Mouse (Mus musculus): ENCODE data around the gene Fam43b. TPM values are rescaled to one million over a fixed set of nuclear protein-coding genes. Genes with fewer than 3 reads are reported as not detected.

The Fam43b gene
- polyA plus RNA-seq, 1 experiment from 2014 or later: 0.06 TPM

GRCm38 (mm10) chr4:138383789-138384188 lies 12.5 kb downstream of the Fam43b start:
- Histone ChIP-seq H3K27me3 (replicated peaks) (peaks cover 32% of the 10 kb centered on the region), H3K9ac (no peak overlapping the region), H3K4me3 (no peak overlapping the region), H3K4me2 (no peak overlapping the region), H3K36me3 (no peaks in the 10 kb centered on the region), H3K9me3 (replicated peaks) (peaks cover 7% of the 10 kb centered on the region; the same call in 1 of the 2 replicates), H3K27ac (ENCODE audit: poor library complexity, severe bottlenecking) (no peak overlapping the region), H3K4me1 (replicated peaks) (no peaks in the 10 kb centered on the region)
- ATAC-seq (ENCODE audit: insufficient number of reproducible peaks, low FRiP score): no peak
- 48% methylated on average over 4 of the region's 4 CpGs for WGBS

- WGBS: 71% methylated on average over 6 of the region's 6 CpGs
- Histone ChIP-seq H3K4me3 (no peak overlapping the region), H3K4me2 (no peak overlapping the region), H3K9me3 (replicated peaks) (peaks cover 7% of the 10 kb centered on the region; the same call in 1 of the 2 replicates), H3K36me3 (no peaks in the 10 kb centered on the region), H3K4me1 (replicated peaks) (no peaks in the 10 kb centered on the region), H3K27me3 (replicated peaks) (peaks cover 32% of the 10 kb centered on the region), H3K9ac (no peak overlapping the region), H3K27ac (ENCODE audit: poor library complexity, severe bottlenecking) (no peak overlapping the region)
- ATAC-seq (ENCODE audit: insufficient number of reproducible peaks, low FRiP score): no peak
These were observed 13.9 kb downstream of the Fam43b start for GRCm38 (mm10) chr4:138382462-138382861.

- Histone ChIP-seq H3K9me3 (replicated peaks) (0 out of 2 replicates have a peak, but pooled peaks cover 3% of the 10 kb centered on the region), H3K27ac (ENCODE audit: poor library complexity, severe bottlenecking) (no peak overlapping the region), H3K9ac (no peak overlapping the region), H3K27me3 (replicated peaks) (peaks cover 32% of the 10 kb centered on the region), H3K4me3 (no peak overlapping the region), H3K36me3 (no peaks in the 10 kb centered on the region), H3K4me1 (replicated peaks) (no peaks in the 10 kb centered on the region), H3K4me2 (no peak overlapping the region)
- WGBS: 59% methylated on average over 10 of the region's 10 CpGs
- ATAC-seq (ENCODE audit: insufficient number of reproducible peaks, low FRiP score): no peak
These were observed 16.1 kb downstream of the Fam43b start for GRCm38 (mm10) chr4:138380132-138380689.

GRCm38 (mm10) chr4:138379091-138379840 lies 17.1 kb downstream of the Fam43b start:
- Histone ChIP-seq H3K9ac (no peak overlapping the region), H3K36me3 (no peaks in the 10 kb centered on the region), H3K9me3 (replicated peaks) (0 out of 2 replicates have a peak, but pooled peaks cover 3% of the 10 kb centered on the region), H3K27me3 (replicated peaks) (peaks cover 32% of the 10 kb centered on the region), H3K27ac (ENCODE audit: poor library complexity, severe bottlenecking) (no peak overlapping the region), H3K4me3 (no peak overlapping the region), H3K4me2 (no peak overlapping the region), H3K4me1 (replicated peaks) (no peaks in the 10 kb centered on the region)
- 57% methylated on average over 14 of the region's 14 CpGs for WGBS
- ATAC-seq (ENCODE audit: insufficient number of reproducible peaks, low FRiP score): peak; percentile 33; the same call in 1 of the 2 replicates

- peaks cover 24% of the 10 kb centered on the region for H3K27me3 ChIP-seq (replicated peaks)
- no peaks in the 10 kb centered on the region for H3K4me1 ChIP-seq (replicated peaks)
- no peak overlapping the region for H3K9ac ChIP-seq
- ATAC-seq (ENCODE audit: insufficient number of reproducible peaks, low FRiP score): no peak
- H3K36me3 ChIP-seq: no peaks in the 10 kb centered on the region
- H3K4me3 ChIP-seq: no peak overlapping the region
- H3K9me3 ChIP-seq (replicated peaks): 0 out of 2 replicates have a peak, but pooled peaks cover 2% of the 10 kb centered on the region
- 50% methylated on average over 6 of the region's 6 CpGs for WGBS
- H3K4me2 ChIP-seq: no peak overlapping the region
- no peak overlapping the region for H3K27ac ChIP-seq (ENCODE audit: poor library complexity, severe bottlenecking)
These were observed 18.8 kb downstream of the Fam43b start for GRCm38 (mm10) chr4:138377526-138377925.

GRCm38 (mm10) chr4:138375117-138375516 lies 21.2 kb downstream of the Fam43b start:
- 74% methylated on average over 3 of the region's 3 CpGs for WGBS
- H3K36me3 ChIP-seq: no peaks in the 10 kb centered on the region
- no peak overlapping the region for H3K4me3 ChIP-seq
- no peaks in the 10 kb centered on the region for H3K4me1 ChIP-seq (replicated peaks)
- no peak overlapping the region for H3K27ac ChIP-seq (ENCODE audit: poor library complexity, severe bottlenecking)
- H3K4me2 ChIP-seq: no peak overlapping the region
- H3K9me3 ChIP-seq (replicated peaks): no peaks in the 10 kb centered on the region
- no peak for ATAC-seq (ENCODE audit: insufficient number of reproducible peaks, low FRiP score)
- H3K9ac ChIP-seq: no peak overlapping the region
- H3K27me3 ChIP-seq (replicated peaks): 0 out of 2 replicates have a peak, but pooled peaks cover 8% of the 10 kb centered on the region

- H3K27me3 ChIP-seq (replicated peaks): peaks cover 18% of the 10 kb centered on the region
- H3K4me3 ChIP-seq: no peak overlapping the region
- H3K4me2 ChIP-seq: no peak overlapping the region
- H3K36me3 ChIP-seq: no peaks in the 10 kb centered on the region
- H3K9me3 ChIP-seq (replicated peaks): no peaks in the 10 kb centered on the region
- H3K9ac ChIP-seq: no peak overlapping the region
- peaks cover 18% of the 10 kb centered on the region for H3K4me1 ChIP-seq (replicated peaks)
- ATAC-seq (ENCODE audit: insufficient number of reproducible peaks, low FRiP score): no peak
- 71% methylated on average over 5 of the region's 5 CpGs for WGBS
- H3K27ac ChIP-seq (ENCODE audit: poor library complexity, severe bottlenecking): no peak overlapping the region
These were observed 25.3 kb downstream of the Fam43b start for GRCm38 (mm10) chr4:138370996-138371516.

- no peak overlapping the region; the same call in 1 of the 2 replicates for H3K27ac ChIP-seq (ENCODE audit: poor library complexity, severe bottlenecking)
- peaks cover 18% of the 10 kb centered on the region for H3K27me3 ChIP-seq (replicated peaks)
- peak overlapping the region; percentile 79 for H3K4me2 ChIP-seq
- 63% methylated on average over 12 of the region's 12 CpGs for WGBS
- 0 out of 2 replicates have a peak overlapping the region, but pooled peaks have one; percentile 44 for H3K4me3 ChIP-seq
- H3K36me3 ChIP-seq: no peaks in the 10 kb centered on the region
- no peak overlapping the region for H3K9ac ChIP-seq
- peaks cover 18% of the 10 kb centered on the region for H3K4me1 ChIP-seq (replicated peaks)
- H3K9me3 ChIP-seq (replicated peaks): no peaks in the 10 kb centered on the region
- ATAC-seq (ENCODE audit: insufficient number of reproducible peaks, low FRiP score): no peak
These were observed 27.6 kb downstream of the Fam43b start for GRCm38 (mm10) chr4:138368498-138369260.

- no peak within 1 kb of the TSS; the same call in 1 of the 2 replicates for H3K27ac ChIP-seq (ENCODE audit: poor library complexity, severe bottlenecking)
- H3K9ac ChIP-seq: peak within 1 kb of the TSS; percentile 65
- H3K9me3 ChIP-seq (replicated peaks): no peaks in the 10 kb centered on the region
- peaks cover 18% of the 10 kb centered on the region for H3K27me3 ChIP-seq (replicated peaks)
- peak; percentile 88 for ATAC-seq (ENCODE audit: insufficient number of reproducible peaks, low FRiP score)
- peak within 1 kb of the TSS; percentile 79 for H3K4me2 ChIP-seq
- no peaks in the 10 kb centered on the region for H3K36me3 ChIP-seq
- peak within 1 kb of the TSS; percentile 44 for H3K4me3 ChIP-seq
- peaks cover 18% of the 10 kb centered on the region for H3K4me1 ChIP-seq (replicated peaks)
- 10% methylated on average over 34 of the region's 34 CpGs for WGBS
These were observed 28.5 kb downstream of the Fam43b start, which contains the start of gene Cda for GRCm38 (mm10) chr4:138367641-138368497. TSS of gene Cda (minus strand) at chr4:138367992.

GRCm38 (mm10) chr4:138366561-138366960 lies 29.8 kb downstream of the Fam43b start:
- Histone ChIP-seq H3K9me3 (replicated peaks) (no peaks in the 10 kb centered on the region), H3K4me3 (no peak overlapping the region), H3K4me1 (replicated peaks) (peaks cover 18% of the 10 kb centered on the region), H3K9ac (no peak overlapping the region), H3K36me3 (no peaks in the 10 kb centered on the region), H3K27me3 (replicated peaks) (peaks cover 25% of the 10 kb centered on the region), H3K27ac (ENCODE audit: poor library complexity, severe bottlenecking) (no peak overlapping the region), H3K4me2 (no peak overlapping the region)
- 79% methylated on average over 2 of the region's 2 CpGs for WGBS
- ATAC-seq (ENCODE audit: insufficient number of reproducible peaks, low FRiP score): no peak
